Mouse (Mus musculus): ENCODE results near the gene Arx. TPM values are rescaled to one million over a fixed set of nuclear protein-coding genes. Genes with fewer than 3 reads are reported as not detected.

The Arx gene
- polyA plus RNA-seq (2015; fragmentation: Illumina TruSeq; extraction: RNeasy Lipid Tissue Mini Kit (QIAGEN cat#74804); ENCODE audit: low read depth, low replicate concordance), result 8.9 TPM

DNA sequence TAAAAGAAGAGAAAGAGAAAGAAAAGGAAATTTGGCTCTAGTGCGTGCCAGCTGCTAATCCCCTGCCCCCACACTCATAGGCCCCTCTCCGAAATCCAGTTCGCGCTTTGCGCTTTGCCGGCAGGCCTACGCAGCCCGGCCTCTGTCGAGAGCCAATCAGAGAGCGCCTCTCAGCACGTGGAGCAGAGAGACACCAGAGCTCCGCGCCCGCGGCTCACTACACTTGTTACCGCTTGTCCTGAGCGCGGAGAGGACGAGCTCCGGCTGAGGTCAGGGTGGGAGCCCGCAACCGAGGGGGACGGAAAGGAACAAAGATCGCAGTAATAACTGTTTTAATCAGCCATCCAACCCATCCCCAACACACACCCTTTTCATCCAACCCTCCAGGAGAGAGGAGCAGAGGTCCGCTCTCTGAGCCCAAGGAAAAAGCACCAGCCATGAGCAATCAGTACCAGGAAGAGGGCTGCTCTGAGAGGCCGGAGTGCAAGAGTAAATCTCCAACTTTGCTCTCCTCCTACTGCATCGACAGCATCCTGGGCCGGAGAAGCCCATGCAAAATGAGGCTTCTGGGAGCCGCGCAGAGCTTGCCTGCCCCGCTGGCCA is at the start of gene Arx:
Gene Arx, plus strand, starts transcription at position 155 of the 603 bp plus-strand sequence.

